8 mouse cellular contexts compared by ENCODE assay signal in genomic region chr5:136243851-136244761, GRCm38 (mm10). TPM values are rescaled to one million over a fixed set of nuclear protein-coding genes. Genes with fewer than 3 reads are reported as not detected.
DNase-seq lines count a peak whose midpoint lies in the region; TF ChIP-seq lines count a peak whose summit lies in the region.

No protein-coding gene starts in this region.

- no peaks in the 10 kb centered on the region for H3K4me1 ChIP-seq in cerebellum, adult 2 months (ENCODE audit: control insufficient read depth, insufficient read depth, low read length)
- H3K4me1 ChIP-seq in thymus, adult 2 months (replicated peaks; ENCODE audit: control insufficient read depth, insufficient read depth, low read length), result peaks cover 31% of the 10 kb centered on the region

- H3K27ac ChIP-seq in cerebellum, adult 2 months (ENCODE audit: insufficient read depth, low read length), result no peak overlapping the region
- H3K27ac ChIP-seq in thymus, adult 2 months (ENCODE audit: control insufficient read depth, insufficient read depth, low read length), result no peak overlapping the region

- TF ChIP-seq CTCF in cerebellum, adult 2 months (IDR thresholded peaks at IDR 0.05; ENCODE audit: borderline replicate concordance, insufficient read depth, low read depth, low read length), result no peak
- TF ChIP-seq CTCF in thymus, adult 2 months (IDR thresholded peaks at IDR 0.05; ENCODE audit: borderline replicate concordance, control insufficient read depth, extremely low read depth, insufficient read depth, low read length, poor library complexity), result no peak

- H3K36me3 ChIP-seq in thymus, adult 2 months (ENCODE audit: control insufficient read depth, insufficient read depth, low read length), result 0 out of 2 replicates have a peak, but pooled peaks cover 3% of the 10 kb centered on the region

- peak overlapping the region; percentile 79 for H3K4me3 ChIP-seq in cerebellum, adult 2 months (replicated peaks; ENCODE audit: insufficient read depth, low read depth, low read length)
- peak overlapping the region; percentile 60 for H3K4me3 ChIP-seq in thymus, adult 2 months (ENCODE audit: control insufficient read depth, insufficient read depth, low read length)

- H3K27me3 ChIP-seq in cerebellum, adult 2 months (ENCODE audit: control insufficient read depth, insufficient read depth, low read length), result no peaks in the 10 kb centered on the region
- no peaks in the 10 kb centered on the region for H3K27me3 ChIP-seq in thymus, adult 2 months (ENCODE audit: control insufficient read depth, insufficient read depth, low read length)

- peak; percentile 28 to 50 for DNase-seq in cerebellum, adult 2 months
- no peak for DNase-seq in cerebellum, adult 11-12 months
- DNase-seq in thymus, adult 2 months, result no peak
- no peak for DNase-seq in thymus, postnatal 10 days (ENCODE audit: low spot score in 2 of 2)
- DNase-seq in forelimb bud, embryonic 11.5 days (ENCODE audit: low read depth, low spot score), result peak; percentile 49
- DNase-seq in kidney, postnatal 10 days, result peak; percentile 48
- DNase-seq in mesoderm, embryonic 11.5 days (ENCODE audit: low read depth, low spot score), result peak; percentile 66
- DNase-seq in urinary bladder, postnatal 14 days (ENCODE audit: low spot score), result no peak

- WGBS in cerebellum, adult 2 months, result under 1% methylated on average over 67 of the region's 67 CpGs
- 2% methylated on average over 67 of the region's 67 CpGs for WGBS in thymus, adult 2 months

- TF ChIP-seq POLR2A in cerebellum, adult 2 months (IDR thresholded peaks at IDR 0.05; ENCODE audit: borderline replicate concordance, insufficient read depth, low read length), result no peak
- no peak for TF ChIP-seq POLR2A in thymus, adult 2 months (IDR thresholded peaks at IDR 0.05; ENCODE audit: control insufficient read depth, extremely low read depth, insufficient read depth, low read length, poor library complexity)

RNA-seq across cellular contexts. Expression of gene Sh2b2, which starts 2.2 kb away (rescaled TPM):
- 8.1 and 8.3 TPM in 2 replicates for polyA plus RNA-seq in cerebellum, adult 2 months (2012; rRNA removed)
- polyA plus RNA-seq in thymus, adult 2 months (2012; rRNA removed), result 16.1 and 20.7 TPM in 2 replicates

RNA-seq across cellular contexts. Expression of gene Prkrip1, which starts 45.3 kb away (rescaled TPM):
- 36.2 and 38.0 TPM in 2 replicates for polyA plus RNA-seq in cerebellum, adult 2 months (2012; rRNA removed)
- polyA plus RNA-seq in thymus, adult 2 months (2012; rRNA removed), result 15.9 and 20.7 TPM in 2 replicates

Comparison
In these comparisons a context has a peak if more than half of its experiments do, and no peak if none do; other contexts are left out.
1. DNase-seq: peak in cerebellum, adult 2 months (2 of 2), forelimb bud, embryonic 11.5 days (single experiment), kidney, postnatal 10 days (single experiment) and mesoderm, embryonic 11.5 days (single experiment); none in cerebellum, adult 11-12 months (single experiment), thymus, adult 2 months (single experiment), thymus, postnatal 10 days (0 of 2) and urinary bladder, postnatal 14 days (single experiment).